Mouse (Mus musculus): ENCODE data around the gene Trmt1. TPM values are rescaled to one million over a fixed set of nuclear protein-coding genes. Genes with fewer than 3 reads are reported as not detected.

Trmt1 gene
- polyA plus RNA-seq, 1 experiment from 2014 or later: 43.4 TPM

DNA sequence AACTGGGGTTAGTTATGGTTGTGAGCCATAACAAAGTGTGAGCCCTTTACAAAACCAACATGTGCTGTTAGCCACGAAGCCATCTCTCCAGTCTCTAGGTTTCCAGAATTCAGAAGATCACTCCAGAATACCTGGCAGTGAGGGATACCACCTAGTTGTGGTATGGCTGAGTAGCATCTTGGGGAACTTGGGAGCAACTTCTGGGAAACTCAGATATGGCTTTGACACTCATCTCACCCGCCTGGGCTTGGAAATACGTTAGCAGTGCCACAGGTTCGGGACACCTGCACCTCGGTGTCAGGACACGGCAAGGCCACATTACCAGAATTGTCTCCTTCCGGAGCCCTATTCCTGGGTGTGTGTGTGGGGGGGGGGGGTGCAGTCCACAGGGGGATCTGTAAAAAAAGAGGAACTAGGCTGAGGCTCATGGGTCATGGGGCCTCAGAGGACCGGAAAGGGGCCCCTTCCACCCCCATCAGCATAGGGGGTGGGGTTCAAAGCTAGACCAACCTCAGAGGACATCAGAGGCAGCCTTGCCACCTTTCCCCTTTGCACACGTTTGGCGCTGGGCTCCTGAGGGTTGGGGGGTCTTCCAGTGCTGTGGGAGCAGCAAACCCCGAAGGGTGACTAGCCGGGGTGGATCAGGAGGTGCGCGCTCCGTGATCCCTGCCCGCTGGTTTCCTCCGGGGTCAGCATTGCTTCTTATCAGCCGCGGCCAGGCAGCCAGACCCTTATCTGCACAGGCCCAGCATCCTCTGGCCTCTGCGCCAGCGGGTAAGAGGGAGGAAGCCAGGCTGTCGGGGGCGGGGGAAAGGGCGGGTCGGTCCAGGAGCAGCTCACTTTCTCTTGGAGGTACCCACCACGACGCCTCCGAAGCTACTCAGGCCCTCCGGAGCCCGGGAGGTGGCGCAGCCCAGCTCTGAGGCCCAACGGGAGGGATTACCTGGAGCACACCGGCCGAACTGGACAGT is 15.1 kb downstream of the Trmt1 start, which contains the start of gene Lyl1:
TSS of gene Lyl1 (plus strand) at position 517 of the 971 bp plus-strand sequence.
- 15% methylated on average over 34 of the region's 34 CpGs for WGBS
- TF ChIP-seq CTCF (IDR thresholded peaks at IDR 0.05) (peak; percentile 58), EP300 (IDR thresholded peaks at IDR 0.05) (peak; percentile 97)
- H3K9me3 ChIP-seq (ENCODE audit: low read length): no peaks in the 10 kb centered on the region
- ATAC-seq: peak; percentile 69
- no peaks in the 10 kb centered on the region for H3K27me3 ChIP-seq (replicated peaks; ENCODE audit: insufficient read depth, low read length)
- peak; percentile 81 for DNase-seq (ENCODE audit: low spot score)
- H3K9ac ChIP-seq (replicated peaks; ENCODE audit: low read depth): peak within 1 kb of the TSS; percentile 26; the same call in 1 of the 2 replicates
- H3K4me1 ChIP-seq (ENCODE audit: insufficient read depth, low read depth, low read length): peaks cover 20% of the 10 kb centered on the region
- peak within 1 kb of the TSS; percentile 76 for H3K27ac ChIP-seq (ENCODE audit: low read length)
- 0 out of 2 replicates have a peak, but pooled peaks cover 13% of the 10 kb centered on the region for H3K36me3 ChIP-seq (ENCODE audit: insufficient read depth, low read length)
- H3K4me3 ChIP-seq (ENCODE audit: low read depth, low read length): peak within 1 kb of the TSS; percentile 33
- peak within 1 kb of the TSS; percentile 48 for H3K4me2 ChIP-seq (replicated peaks; ENCODE audit: low read depth, low read length)

DNA sequence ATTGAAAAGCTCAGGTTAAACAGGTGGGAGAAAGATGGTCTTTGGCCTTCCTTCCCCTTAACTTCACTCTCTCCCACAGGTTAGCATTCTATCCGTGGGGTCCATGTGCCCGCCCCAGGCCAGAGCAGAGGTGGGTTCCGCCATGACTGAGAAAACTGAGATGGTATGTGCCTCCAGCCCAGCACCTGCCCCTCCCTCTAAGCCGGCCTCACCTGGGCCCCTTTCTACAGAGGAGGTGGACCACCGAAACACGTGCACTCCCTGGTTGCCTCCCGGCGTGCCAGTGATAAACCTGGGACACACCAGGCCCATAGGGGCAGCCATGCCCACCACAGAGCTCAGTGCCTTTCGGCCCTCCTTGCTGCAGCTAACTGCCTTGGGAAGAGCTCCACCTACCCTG is 16.5 kb downstream of the Trmt1 start:
- H3K9ac ChIP-seq (replicated peaks; ENCODE audit: low read depth): no peak overlapping the region
- no peak for TF ChIP-seq CTCF (IDR thresholded peaks at IDR 0.05)
- TF ChIP-seq EP300 (IDR thresholded peaks at IDR 0.05): no peak
- no peak overlapping the region for H3K27ac ChIP-seq (ENCODE audit: low read length)
- peak overlapping the region; percentile 48 for H3K4me2 ChIP-seq (replicated peaks; ENCODE audit: low read depth, low read length)
- H3K4me3 ChIP-seq (ENCODE audit: low read depth, low read length): peak overlapping the region; percentile 33
- DNase-seq (ENCODE audit: low spot score) (no peak), ATAC-seq (no peak)
- H3K4me1 ChIP-seq (ENCODE audit: insufficient read depth, low read depth, low read length): peaks cover 22% of the 10 kb centered on the region
- 0 out of 2 replicates have a peak, but pooled peaks cover 1% of the 10 kb centered on the region for H3K36me3 ChIP-seq (ENCODE audit: insufficient read depth, low read length)
- 66% methylated on average over 9 of the region's 9 CpGs for WGBS
- H3K9me3 ChIP-seq (ENCODE audit: low read length): no peaks in the 10 kb centered on the region
- no peaks in the 10 kb centered on the region for H3K27me3 ChIP-seq (replicated peaks; ENCODE audit: insufficient read depth, low read length)

DNA sequence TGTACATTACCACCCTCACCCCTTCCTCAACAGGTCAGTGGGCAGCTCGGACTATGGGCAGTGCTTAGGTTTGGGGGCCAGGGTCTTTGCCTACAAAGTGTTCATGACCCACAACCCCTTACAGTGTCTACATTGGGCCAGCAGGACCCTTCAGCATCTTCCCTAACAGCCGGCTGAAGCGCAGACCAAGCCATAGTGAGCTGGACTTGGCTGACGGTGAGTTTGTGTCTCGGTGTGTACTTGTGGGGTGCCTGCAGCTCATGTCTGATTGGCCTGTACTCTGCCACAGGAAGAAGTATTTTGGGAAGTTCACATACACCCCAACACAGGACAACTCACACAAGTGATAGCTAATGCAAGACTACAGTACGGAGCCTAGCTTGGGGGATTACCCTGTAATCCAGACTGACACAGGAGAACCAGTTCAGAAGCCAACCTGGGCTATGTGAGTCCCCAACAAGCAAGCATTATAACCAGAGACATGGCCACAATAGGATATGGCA is 16.9 kb downstream of the Trmt1 start:
- H3K27me3 ChIP-seq (replicated peaks; ENCODE audit: insufficient read depth, low read length): no peaks in the 10 kb centered on the region

DNA sequence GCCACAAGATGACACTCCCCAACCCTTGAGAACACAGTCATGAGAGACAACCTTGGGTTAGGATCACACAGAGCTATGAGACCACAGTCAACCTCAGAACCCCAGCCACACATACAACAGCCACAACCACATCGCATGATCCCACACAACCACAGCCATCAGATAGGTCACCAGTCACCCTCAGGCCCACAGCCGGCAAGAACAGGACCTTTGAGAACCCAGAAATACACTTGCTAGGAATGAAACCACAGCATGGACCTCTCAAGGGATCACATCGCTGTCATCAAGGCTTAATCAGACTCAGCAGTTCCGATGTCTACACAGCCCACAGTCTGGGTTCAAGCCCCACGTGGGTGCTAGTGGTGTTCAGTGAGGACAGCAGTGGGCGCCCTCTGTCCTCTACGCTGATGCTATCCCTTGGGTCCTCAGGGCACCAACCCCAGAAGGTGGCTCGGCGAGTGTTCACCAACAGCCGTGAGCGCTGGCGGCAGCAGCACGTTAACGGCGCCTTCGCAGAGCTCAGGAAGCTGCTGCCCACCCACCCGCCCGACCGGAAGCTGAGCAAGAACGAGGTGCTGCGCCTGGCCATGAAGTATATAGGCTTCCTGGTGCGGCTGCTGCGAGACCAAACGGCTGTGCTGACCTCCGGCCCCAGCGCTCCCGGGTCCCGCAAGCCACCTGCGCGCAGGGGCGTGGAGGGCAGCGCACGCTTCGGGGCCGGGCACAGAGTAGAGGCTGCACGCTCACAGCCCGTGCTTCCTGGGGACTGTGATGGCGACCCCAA is 17.6 kb downstream of the Trmt1 start:
- Histone ChIP-seq H3K27ac (ENCODE audit: low read length) (peak overlapping the region; percentile 81), H3K4me1 (ENCODE audit: insufficient read depth, low read depth, low read length) (peaks cover 19% of the 10 kb centered on the region), H3K4me3 (ENCODE audit: low read depth, low read length) (peak overlapping the region; percentile 33), H3K9ac (replicated peaks; ENCODE audit: low read depth) (no peak overlapping the region), H3K27me3 (replicated peaks; ENCODE audit: insufficient read depth, low read length) (no peaks in the 10 kb centered on the region), H3K4me2 (replicated peaks; ENCODE audit: low read depth, low read length) (peak overlapping the region; percentile 69), H3K36me3 (ENCODE audit: insufficient read depth, low read length) (no peaks in the 10 kb centered on the region), H3K9me3 (ENCODE audit: low read length) (no peaks in the 10 kb centered on the region)
- no peak for ATAC-seq
- TF ChIP-seq CTCF (IDR thresholded peaks at IDR 0.05): peak; percentile 28
- no peak for TF ChIP-seq EP300 (IDR thresholded peaks at IDR 0.05)
- 27% methylated on average over 38 of the region's 38 CpGs for WGBS
- DNase-seq (ENCODE audit: low spot score): peak; percentile 20

More for the DNA sequence above, 16.9 kb downstream of the Trmt1 start:
- H3K36me3 ChIP-seq (ENCODE audit: insufficient read depth, low read length): no peaks in the 10 kb centered on the region
- H3K4me1 ChIP-seq (ENCODE audit: insufficient read depth, low read depth, low read length): peaks cover 24% of the 10 kb centered on the region
- DNase-seq (ENCODE audit: low spot score): no peak
- WGBS: 72% methylated on average over 6 of the region's 6 CpGs
- no peaks in the 10 kb centered on the region for H3K9me3 ChIP-seq (ENCODE audit: low read length)
- TF ChIP-seq CTCF (IDR thresholded peaks at IDR 0.05): no peak
- TF ChIP-seq EP300 (IDR thresholded peaks at IDR 0.05): no peak
- ATAC-seq: no peak
- H3K4me3 ChIP-seq (ENCODE audit: low read depth, low read length): peak overlapping the region; percentile 33
- peak overlapping the region; percentile 69 for H3K4me2 ChIP-seq (replicated peaks; ENCODE audit: low read depth, low read length)
- H3K9ac ChIP-seq (replicated peaks; ENCODE audit: low read depth): no peak overlapping the region
- H3K27ac ChIP-seq (ENCODE audit: low read length): 0 out of 2 replicates have a peak overlapping the region, but pooled peaks have one; percentile 20

DNA sequence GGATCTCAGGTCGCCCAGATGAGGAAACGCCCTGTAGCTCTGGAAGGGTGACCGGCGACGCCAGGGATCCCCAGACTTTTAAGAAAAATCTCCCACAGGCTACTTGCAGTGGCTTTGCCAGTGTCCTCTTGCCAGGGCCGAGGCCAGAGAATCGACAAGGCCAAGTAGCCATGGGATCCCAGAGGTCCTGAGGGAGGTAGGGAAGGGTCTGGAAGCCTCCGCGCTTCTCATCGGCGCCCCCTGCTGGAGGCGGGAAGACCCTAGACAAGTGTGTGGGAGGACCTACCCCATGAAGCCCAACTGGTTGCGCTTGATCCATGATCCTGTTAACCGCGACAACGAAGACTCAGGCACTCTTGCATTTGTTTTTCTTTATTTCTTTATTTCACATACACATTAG is 18.2 kb downstream of the Trmt1 start:
- Histone ChIP-seq H3K4me2 (replicated peaks; ENCODE audit: low read depth, low read length) (peak overlapping the region; percentile 69), H3K9ac (replicated peaks; ENCODE audit: low read depth) (no peak overlapping the region), H3K27ac (ENCODE audit: low read length) (peak overlapping the region; percentile 81), H3K4me1 (ENCODE audit: insufficient read depth, low read depth, low read length) (peaks cover 15% of the 10 kb centered on the region), H3K27me3 (replicated peaks; ENCODE audit: insufficient read depth, low read length) (no peaks in the 10 kb centered on the region), H3K4me3 (ENCODE audit: low read depth, low read length) (peak overlapping the region; percentile 32), H3K9me3 (ENCODE audit: low read length) (no peaks in the 10 kb centered on the region), H3K36me3 (ENCODE audit: insufficient read depth, low read length) (no peaks in the 10 kb centered on the region)
- WGBS: 14% methylated on average over 16 of the region's 16 CpGs
- peak; percentile 18 for ATAC-seq
- DNase-seq (ENCODE audit: low spot score): peak; percentile 80
- peak; percentile 85 for TF ChIP-seq CTCF (IDR thresholded peaks at IDR 0.05)
- TF ChIP-seq EP300 (IDR thresholded peaks at IDR 0.05): no peak

All from lung, postnatal 0 days (tissue).